ENCODE assay signal across 16 mouse cellular contexts in genomic region chr10:81094931-81095678, GRCm38 (mm10). TPM values are rescaled to one million over a fixed set of nuclear protein-coding genes. Genes with fewer than 3 reads are reported as not detected.
DNase-seq lines count a peak whose midpoint lies in the region; ATAC-seq and TF ChIP-seq lines count a peak whose summit lies in the region.
"Had no signal": no experiment of that assay in that cellular context is flagged by ENCODE, and none has a peak within 500 bp of the region (broad histone marks: within the 10 kb centered on the region; RNA-seq: fewer than 3 reads in every experiment).

No protein-coding gene starts in this region.

- H3K9ac ChIP-seq in intestine, embryonic 15.5 days, result no peak overlapping the region
- no peak overlapping the region; the same call in 1 of the 2 replicates for H3K9ac ChIP-seq in liver, postnatal 0 days (replicated peaks)
- H3K9ac ChIP-seq in midbrain, embryonic 11.5 days (ENCODE audit: low read length), result no peak overlapping the region
- H3K9ac ChIP-seq: embryonic facial prominence, embryonic 12.5 days; forebrain, embryonic 12.5 days; midbrain, embryonic 12.5 days had no signal

- no peaks in the 10 kb centered on the region for H3K36me3 ChIP-seq in megakaryocyte, embryonic 14.5 days (replicated peaks; ENCODE audit: low read length)
- H3K36me3 ChIP-seq in intestine, embryonic 15.5 days, result no peaks in the 10 kb centered on the region
- H3K36me3 ChIP-seq in liver, postnatal 0 days (replicated peaks; ENCODE audit: insufficient read depth, low read length), result no peaks in the 10 kb centered on the region
- H3K36me3 ChIP-seq in midbrain, embryonic 11.5 days (ENCODE audit: control insufficient read depth, insufficient read depth, low read length), result no peaks in the 10 kb centered on the region
- H3K36me3 ChIP-seq: embryonic facial prominence, embryonic 12.5 days; forebrain, embryonic 12.5 days; midbrain, embryonic 12.5 days had no signal

- peaks cover 6% of the 10 kb centered on the region for H3K9me3 ChIP-seq in megakaryocyte, embryonic 14.5 days
- H3K9me3 ChIP-seq in intestine, embryonic 15.5 days, result no peaks in the 10 kb centered on the region
- H3K9me3 ChIP-seq in liver, postnatal 0 days (ENCODE audit: low read length), result no peaks in the 10 kb centered on the region
- no peaks in the 10 kb centered on the region for H3K9me3 ChIP-seq in midbrain, embryonic 11.5 days (ENCODE audit: control insufficient read depth, low read length)
- H3K9me3 ChIP-seq: embryonic facial prominence, embryonic 12.5 days; midbrain, embryonic 12.5 days had no signal

- peaks cover 47% of the 10 kb centered on the region for H3K27me3 ChIP-seq in megakaryocyte, embryonic 14.5 days (replicated peaks)
- no peaks in the 10 kb centered on the region for H3K27me3 ChIP-seq in intestine, embryonic 15.5 days (replicated peaks)
- H3K27me3 ChIP-seq in liver, postnatal 0 days (ENCODE audit: insufficient read depth, low read length), result no peaks in the 10 kb centered on the region
- no peaks in the 10 kb centered on the region for H3K27me3 ChIP-seq in midbrain, embryonic 11.5 days (ENCODE audit: control insufficient read depth, insufficient read depth, low read length)
- H3K27me3 ChIP-seq: embryonic facial prominence, embryonic 12.5 days; midbrain, embryonic 12.5 days had no signal

- H3K4me1 ChIP-seq in megakaryocyte, embryonic 14.5 days, result peaks cover 28% of the 10 kb centered on the region
- peaks cover 6% of the 10 kb centered on the region; the same call in 1 of the 2 replicates for H3K4me1 ChIP-seq in intestine, embryonic 15.5 days (replicated peaks)
- H3K4me1 ChIP-seq in liver, postnatal 0 days (ENCODE audit: insufficient read depth), result peaks cover 23% of the 10 kb centered on the region
- H3K4me1 ChIP-seq in midbrain, embryonic 11.5 days (ENCODE audit: control insufficient read depth, insufficient read depth, low read length), result no peaks in the 10 kb centered on the region
- H3K4me1 ChIP-seq: embryonic facial prominence, embryonic 12.5 days; forebrain, embryonic 12.5 days had no signal

- 36% methylated on average over 9 of the region's 9 CpGs for WGBS in intestine, embryonic 15.5 days
- WGBS in liver, postnatal 0 days (ENCODE audit: insufficient replicate concordance), result 57% methylated on average over 9 of the region's 9 CpGs
- WGBS in midbrain, embryonic 11.5 days, result 57% methylated on average over 9 of the region's 9 CpGs

- no peak overlapping the region for H3K4me2 ChIP-seq in intestine, embryonic 15.5 days (replicated peaks)
- H3K4me2 ChIP-seq in liver, postnatal 0 days (ENCODE audit: low read depth, low read length), result no peak overlapping the region
- no peak overlapping the region for H3K4me2 ChIP-seq in midbrain, embryonic 11.5 days
- H3K4me2 ChIP-seq: embryonic facial prominence, embryonic 12.5 days; forebrain, embryonic 12.5 days; midbrain, embryonic 12.5 days had no signal

- ATAC-seq in megakaryocyte, adult 5-6 weeks (ENCODE audit: poor library complexity, severe bottlenecking), result no peak
- peak; percentile 93 for ATAC-seq in intestine, embryonic 15.5 days
- ATAC-seq in liver, postnatal 0 days, result peak; percentile 7; the same call in 1 of the 2 replicates
- no peak for ATAC-seq in midbrain, embryonic 11.5 days (ENCODE audit: low FRiP score)

- TF ChIP-seq EP300 in liver, postnatal 0 days (IDR thresholded peaks at IDR 0.05; ENCODE audit: low read depth), result no peak

- peak overlapping the region; percentile 38 for H3K4me3 ChIP-seq in megakaryocyte, embryonic 14.5 days (replicated peaks)
- no peak overlapping the region for H3K4me3 ChIP-seq in intestine, embryonic 15.5 days (replicated peaks)
- H3K4me3 ChIP-seq in liver, postnatal 0 days (ENCODE audit: low read depth, low read length), result no peak overlapping the region
- H3K4me3 ChIP-seq in midbrain, embryonic 11.5 days (ENCODE audit: low read depth, low read length), result no peak overlapping the region
- H3K4me3 ChIP-seq: embryonic facial prominence, embryonic 12.5 days; forebrain, embryonic 12.5 days; midbrain, embryonic 12.5 days had no signal

- DNase-seq in liver, postnatal 0 days, result no peak
- no peak for DNase-seq in neural tube, embryonic 10.5 days (ENCODE audit: extremely low spot score, low spot score)
- DNase-seq in right cerebral cortex, postnatal 10 days (ENCODE audit: low spot score in 2 of 2), result no peak
- no peak for DNase-seq in left cerebral cortex, postnatal 14 days (ENCODE audit: low spot score in 2 of 2)
- no peak for DNase-seq in midbrain, embryonic 11.5 days (ENCODE audit: low spot score, missing footprints)
- DNase-seq: cerebellum, postnatal 14 days; heart, postnatal 4 days; kidney, adult 11 months; kidney, postnatal 25 days; thymus, postnatal 4 days had no signal

- intact Hi-C loops in left cerebral cortex, postnatal 14 days (cut with DNase I), result no loop called here

- TF ChIP-seq CTCF in liver, postnatal 0 days (IDR thresholded peaks at IDR 0.05; ENCODE audit: low read depth), result no peak

- H3K27ac ChIP-seq in intestine, embryonic 15.5 days, result peak overlapping the region; percentile 39; the same call in 1 of the 2 replicates
- H3K27ac ChIP-seq in liver, postnatal 0 days (ENCODE audit: low read depth), result peak overlapping the region; percentile 29; the same call in 1 of the 2 replicates
- H3K27ac ChIP-seq in midbrain, embryonic 11.5 days (ENCODE audit: low read depth, low read length), result no peak overlapping the region
- H3K27ac ChIP-seq: embryonic facial prominence, embryonic 12.5 days; forebrain, embryonic 12.5 days; midbrain, embryonic 12.5 days had no signal

RNA-seq across cellular contexts. Expression of gene Creb3l3, which starts 3.6 kb away (rescaled TPM):
- not detected in 2 replicates for polyA plus RNA-seq in megakaryocyte, embryonic 14.5 days (2012; ENCODE audit: insufficient read depth, low replicate concordance)
- total RNA-seq in megakaryocyte, adult 5-6 weeks (2015), result 0.50 and 0.58 TPM in 2 replicates
- total RNA-seq in megakaryocyte, adult 5-6 weeks (2017), result 0.40 and 0.89 TPM in 2 replicates
- 48.2 and 57.8 TPM in 2 replicates for polyA plus RNA-seq in intestine, embryonic 15.5 days (2015; fragmentation: Nextera tagmentation; extraction: Ambion mirVana)
- 181 and 183 TPM in 2 replicates for polyA plus RNA-seq in liver, postnatal 0 days (2015; fragmentation: Nextera tagmentation; extraction: Ambion mirVana)
- total RNA-seq in left cerebral cortex, postnatal 14 days (2021), result under 1 TPM; 0.15 to 0.44 TPM
- 0.08 and 0.34 TPM in 2 replicates for polyA plus RNA-seq in midbrain, embryonic 11.5 days (2014; fragmentation: Nextera tagmentation; extraction: Ambion mirVana)

RNA-seq across cellular contexts. Expression of gene Map2k2, which starts 10.6 kb away (rescaled TPM):
- polyA plus RNA-seq in megakaryocyte, embryonic 14.5 days (2012; ENCODE audit: insufficient read depth, low replicate concordance), result 407 and 1,114 TPM in 2 replicates
- total RNA-seq in megakaryocyte, adult 5-6 weeks (2015), result 33.9 and 40.6 TPM in 2 replicates
- total RNA-seq in megakaryocyte, adult 5-6 weeks (2017), result 38.2 and 47.8 TPM in 2 replicates
- polyA plus RNA-seq in intestine, embryonic 15.5 days (2015; fragmentation: Nextera tagmentation; extraction: Ambion mirVana), result 190 and 208 TPM in 2 replicates
- polyA plus RNA-seq in liver, postnatal 0 days (2015; fragmentation: Nextera tagmentation; extraction: Ambion mirVana), result 93.2 and 93.9 TPM in 2 replicates
- 100 to 1,000 TPM; 116 to 122 TPM for total RNA-seq in left cerebral cortex, postnatal 14 days (2021)
- polyA plus RNA-seq in midbrain, embryonic 11.5 days (2014; fragmentation: Nextera tagmentation; extraction: Ambion mirVana), result 189 and 210 TPM in 2 replicates

RNA-seq across cellular contexts. Expression of gene Thop1, which starts 25.3 kb away (rescaled TPM):
- 62.3 and 65.0 TPM in 2 replicates for polyA plus RNA-seq in megakaryocyte, embryonic 14.5 days (2012; ENCODE audit: insufficient read depth, low replicate concordance)
- 0.82 and 1.5 TPM in 2 replicates for total RNA-seq in megakaryocyte, adult 5-6 weeks (2015)
- 3.4 and 4.3 TPM in 2 replicates for total RNA-seq in megakaryocyte, adult 5-6 weeks (2017)
- 57.1 and 60.1 TPM in 2 replicates for polyA plus RNA-seq in intestine, embryonic 15.5 days (2015; fragmentation: Nextera tagmentation; extraction: Ambion mirVana)
- 7.4 and 8.1 TPM in 2 replicates for polyA plus RNA-seq in liver, postnatal 0 days (2015; fragmentation: Nextera tagmentation; extraction: Ambion mirVana)
- total RNA-seq in left cerebral cortex, postnatal 14 days (2021), result 10 to 100 TPM; 51.1 to 51.2 TPM
- polyA plus RNA-seq in midbrain, embryonic 11.5 days (2014; fragmentation: Nextera tagmentation; extraction: Ambion mirVana), result 44.1 and 51.4 TPM in 2 replicates

RNA-seq across cellular contexts. Expression of gene Sgta, which starts 35.1 kb away (rescaled TPM):
- polyA plus RNA-seq in megakaryocyte, embryonic 14.5 days (2012; ENCODE audit: insufficient read depth, low replicate concordance), result 262 and 632 TPM in 2 replicates
- total RNA-seq in megakaryocyte, adult 5-6 weeks (2015), result 30.3 and 30.7 TPM in 2 replicates
- 33.3 and 38.7 TPM in 2 replicates for total RNA-seq in megakaryocyte, adult 5-6 weeks (2017)
- 166 and 183 TPM in 2 replicates for polyA plus RNA-seq in intestine, embryonic 15.5 days (2015; fragmentation: Nextera tagmentation; extraction: Ambion mirVana)
- polyA plus RNA-seq in liver, postnatal 0 days (2015; fragmentation: Nextera tagmentation; extraction: Ambion mirVana), result 50.2 and 50.6 TPM in 2 replicates
- total RNA-seq in left cerebral cortex, postnatal 14 days (2021), result 100 to 1,000 TPM; 178 to 186 TPM
- polyA plus RNA-seq in midbrain, embryonic 11.5 days (2014; fragmentation: Nextera tagmentation; extraction: Ambion mirVana), result 200 and 232 TPM in 2 replicates

RNA-seq across cellular contexts. Expression of gene Zbtb7a, which starts 39.9 kb away (rescaled TPM):
- 100.0 and 136 TPM in 2 replicates for polyA plus RNA-seq in megakaryocyte, embryonic 14.5 days (2012; ENCODE audit: insufficient read depth, low replicate concordance)
- 25.0 and 27.0 TPM in 2 replicates for total RNA-seq in megakaryocyte, adult 5-6 weeks (2015)
- 8.8 and 14.5 TPM in 2 replicates for total RNA-seq in megakaryocyte, adult 5-6 weeks (2017)
- polyA plus RNA-seq in intestine, embryonic 15.5 days (2015; fragmentation: Nextera tagmentation; extraction: Ambion mirVana), result 52.5 and 53.0 TPM in 2 replicates
- 29.7 and 33.8 TPM in 2 replicates for polyA plus RNA-seq in liver, postnatal 0 days (2015; fragmentation: Nextera tagmentation; extraction: Ambion mirVana)
- 10 to 100 TPM; 74.8 to 76.0 TPM for total RNA-seq in left cerebral cortex, postnatal 14 days (2021)
- polyA plus RNA-seq in midbrain, embryonic 11.5 days (2014; fragmentation: Nextera tagmentation; extraction: Ambion mirVana), result 5.3 and 5.6 TPM in 2 replicates

Comparison
In these comparisons a context has a peak if more than half of its experiments do, and no peak if none do; other contexts are left out.
1. ATAC-seq: peak in intestine, embryonic 15.5 days (single experiment) and liver, postnatal 0 days (single experiment); none in megakaryocyte, adult 5-6 weeks (single experiment) and midbrain, embryonic 11.5 days (single experiment).
2. RNA of gene Creb3l3, which starts 3.6 kb away (polyA plus RNA-seq): 181 to 183 TPM in liver, postnatal 0 days and 48.2 to 57.8 TPM in intestine, embryonic 15.5 days; 0.08 to 0.34 TPM in midbrain, embryonic 11.5 days and not detected in megakaryocyte, embryonic 14.5 days; every median in the first group is over 10 times any median in the second.